Mouse (Mus musculus): ENCODE measurements around the gene Cd300e.

- TF ChIP-seq CTCF (IDR thresholded peaks at IDR 0.05; ENCODE audit: low read depth) (no peak), EP300 (IDR thresholded peaks at IDR 0.05; ENCODE audit: low read depth) (no peak)
These were observed 57.9 kb downstream of the Cd300e start for GRCm38 (mm10) chr11:115004070-115004469.

Measured in liver, postnatal 0 days (tissue).